Mouse (Mus musculus): ENCODE results near the gene Kdm5b. TPM values are rescaled to one million over a fixed set of nuclear protein-coding genes. Genes with fewer than 3 reads are reported as not detected.

The Kdm5b gene
- polyA plus RNA-seq, 1 experiment from 2014 or later = 99.4 TPM

DNA sequence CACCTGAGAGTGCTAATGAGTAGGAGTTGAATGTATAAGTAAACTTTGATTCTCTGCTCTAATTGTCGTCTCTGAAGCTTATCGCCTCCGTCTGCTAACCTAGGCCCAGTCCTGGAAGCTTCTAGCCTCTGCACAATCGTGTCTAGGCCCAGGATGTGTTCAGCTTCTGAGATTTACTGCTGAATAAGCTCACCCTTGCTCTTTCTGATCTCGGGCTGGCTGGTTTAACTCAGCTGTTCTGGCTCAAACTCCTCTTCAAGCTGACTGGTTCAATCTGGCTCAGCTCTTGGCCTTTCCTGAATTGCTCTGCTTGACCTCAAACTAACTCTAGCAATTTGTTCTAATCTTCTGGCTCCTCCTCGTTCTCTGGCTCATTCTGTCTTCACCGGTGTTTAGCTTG lies 100.2 kb downstream of the Kdm5b start:
- no peaks in the 10 kb centered on the region for H3K36me3 ChIP-seq
- H3K9ac ChIP-seq = no peak overlapping the region
- no peaks in the 10 kb centered on the region for H3K27me3 ChIP-seq
- 78% methylated on average over 7 of the region's 7 CpGs for WGBS
- H3K27ac ChIP-seq = no peak overlapping the region
- ATAC-seq (ENCODE audit: low FRiP score) = no peak
- H3K4me1 ChIP-seq (replicated peaks) = no peaks in the 10 kb centered on the region
- H3K4me2 ChIP-seq = no peak overlapping the region
- no peaks in the 10 kb centered on the region for H3K9me3 ChIP-seq
- H3K4me3 ChIP-seq = no peak overlapping the region

DNA sequence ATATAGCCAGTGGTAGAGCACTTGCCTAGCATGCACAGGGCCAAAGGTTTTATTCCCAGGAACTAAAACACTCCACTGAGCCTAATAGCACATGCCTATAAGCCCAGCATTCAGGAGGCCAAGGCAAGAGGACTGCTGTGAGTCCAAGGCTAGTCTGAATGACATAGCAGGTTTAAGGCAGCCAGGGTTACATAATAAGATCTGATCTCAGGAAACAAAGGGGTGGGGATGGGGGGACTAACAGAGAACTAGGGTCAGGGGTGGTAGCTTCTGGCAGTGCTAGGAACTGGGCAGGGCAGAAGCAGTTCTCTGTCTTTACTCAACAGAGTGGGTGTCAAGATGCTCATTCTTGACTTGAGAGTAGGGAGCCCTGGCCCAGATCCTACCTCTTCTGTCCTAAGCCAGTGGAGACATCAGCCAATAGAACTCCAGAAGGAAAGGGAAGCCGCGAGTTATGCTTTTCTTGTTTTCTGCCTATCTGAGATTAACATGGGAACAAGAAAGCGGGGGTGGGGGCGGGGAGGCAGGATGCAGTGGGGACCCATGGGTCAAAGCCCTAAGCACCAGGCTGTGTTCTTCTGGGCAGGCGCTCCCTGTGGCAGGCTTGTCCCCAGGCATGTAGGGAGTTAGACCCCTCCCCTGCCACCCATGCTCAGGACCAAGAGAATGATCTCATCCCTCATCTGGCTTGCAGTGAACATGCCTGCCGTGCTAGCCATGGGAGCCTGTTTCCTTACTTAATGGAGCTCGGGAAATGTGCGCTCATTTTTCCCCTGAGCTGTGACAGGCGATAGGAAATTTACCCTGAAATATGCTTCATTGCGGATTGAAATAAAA lies 111.5 kb downstream of the Kdm5b start:
- ATAC-seq (ENCODE audit: low FRiP score) = peak; percentile 47; the same call in 1 of the 2 replicates
- 70% methylated on average over 10 of the region's 10 CpGs for WGBS
- Histone ChIP-seq H3K9me3 (no peaks in the 10 kb centered on the region), H3K4me2 (no peak overlapping the region), H3K27ac (peak overlapping the region; percentile 73), H3K36me3 (no peaks in the 10 kb centered on the region), H3K4me1 (replicated peaks) (peaks cover 37% of the 10 kb centered on the region), H3K4me3 (no peak overlapping the region), H3K9ac (no peak overlapping the region), H3K27me3 (no peaks in the 10 kb centered on the region)

DNA sequence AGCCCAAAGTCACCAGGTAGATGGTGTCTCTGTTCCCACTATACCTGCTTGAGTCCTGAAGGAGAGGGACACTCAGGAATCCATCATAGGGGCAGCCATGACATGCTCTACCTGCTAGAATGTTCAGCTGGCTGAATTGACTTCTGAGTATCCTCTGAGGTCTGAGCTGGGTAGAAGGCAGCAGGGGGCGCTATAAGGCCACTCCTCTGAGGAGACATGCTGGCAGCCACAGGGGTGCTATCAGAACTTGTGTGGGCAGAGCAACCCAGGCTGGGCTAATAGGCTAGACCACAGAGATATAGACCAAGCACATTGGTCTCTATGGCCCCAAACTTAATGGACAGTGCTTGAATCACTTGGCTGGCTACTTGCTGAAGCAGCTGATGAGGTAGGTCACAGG lies 114.3 kb downstream of the Kdm5b start:
- no peaks in the 10 kb centered on the region for H3K27me3 ChIP-seq
- 24% methylated on average over 1 of the region's 1 CpGs for WGBS
- H3K4me1 ChIP-seq (replicated peaks) = peaks cover 35% of the 10 kb centered on the region
- H3K4me3 ChIP-seq = no peak overlapping the region
- H3K4me2 ChIP-seq = no peak overlapping the region
- no peak for ATAC-seq (ENCODE audit: low FRiP score)
- no peaks in the 10 kb centered on the region for H3K9me3 ChIP-seq
- H3K27ac ChIP-seq = no peak overlapping the region
- H3K9ac ChIP-seq = no peak overlapping the region
- no peaks in the 10 kb centered on the region for H3K36me3 ChIP-seq

DNA sequence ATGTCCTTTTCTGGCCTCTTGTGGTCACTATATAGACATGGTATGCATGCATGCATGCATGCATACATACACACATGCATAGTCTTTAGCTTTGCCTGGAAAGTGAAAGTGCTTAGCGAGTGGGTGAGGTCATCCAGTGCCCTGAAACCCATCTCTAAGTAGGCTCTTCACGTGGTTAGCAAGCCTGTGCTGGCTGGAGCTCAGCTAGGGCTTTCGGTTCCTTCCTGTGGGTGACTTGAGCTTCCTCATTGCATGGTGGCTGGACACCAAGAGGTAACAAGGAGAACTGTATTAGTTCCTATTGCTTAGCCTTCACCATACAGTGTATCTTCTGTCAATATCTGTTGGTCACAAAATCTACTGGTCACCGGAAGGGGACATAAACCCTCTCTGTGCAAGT lies 119.5 kb downstream of the Kdm5b start:
- Histone ChIP-seq H3K4me1 (replicated peaks) (peaks cover 30% of the 10 kb centered on the region), H3K4me3 (no peak overlapping the region), H3K4me2 (no peak overlapping the region), H3K9me3 (no peaks in the 10 kb centered on the region), H3K27ac (no peak overlapping the region), H3K27me3 (no peaks in the 10 kb centered on the region), H3K9ac (no peak overlapping the region), H3K36me3 (no peaks in the 10 kb centered on the region)
- no peak for ATAC-seq (ENCODE audit: low FRiP score)
- 87% methylated on average over 4 of the region's 4 CpGs for WGBS

DNA sequence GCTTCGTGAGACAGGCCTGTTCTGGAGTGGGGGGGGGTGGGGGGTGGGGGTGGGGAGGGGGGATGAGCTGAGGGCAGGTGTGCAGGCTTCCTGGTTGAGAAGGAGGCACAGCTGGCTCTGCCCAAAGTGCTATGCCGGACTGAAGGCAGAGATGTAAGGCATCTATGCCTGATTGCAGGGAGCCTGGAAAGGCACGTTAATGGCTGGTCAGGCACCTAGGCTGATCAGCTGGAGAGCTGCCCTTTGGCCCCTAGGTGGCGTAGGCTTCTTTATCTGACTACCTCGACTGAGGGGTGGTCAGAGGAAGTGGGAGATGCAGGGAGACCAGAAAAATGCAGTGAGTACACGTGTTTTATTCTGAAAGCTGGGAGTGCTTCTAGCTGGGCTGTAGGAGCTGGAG lies 120.6 kb downstream of the Kdm5b start:
- no peak for ATAC-seq (ENCODE audit: low FRiP score)
- no peaks in the 10 kb centered on the region for H3K27me3 ChIP-seq
- H3K36me3 ChIP-seq = no peaks in the 10 kb centered on the region
- no peaks in the 10 kb centered on the region for H3K9me3 ChIP-seq
- peaks cover 30% of the 10 kb centered on the region for H3K4me1 ChIP-seq (replicated peaks)
- WGBS = 21% methylated on average over 6 of the region's 6 CpGs
- no peak overlapping the region for H3K27ac ChIP-seq
- no peak overlapping the region for H3K4me3 ChIP-seq
- no peak overlapping the region for H3K4me2 ChIP-seq
- no peak overlapping the region for H3K9ac ChIP-seq

- ATAC-seq (ENCODE audit: low FRiP score) = 0 out of 2 replicates have a peak, but pooled peaks have one; percentile 33
- Histone ChIP-seq H3K9ac (no peak overlapping the region), H3K4me1 (replicated peaks) (peaks cover 17% of the 10 kb centered on the region), H3K27ac (peak overlapping the region; percentile 55), H3K4me3 (no peak overlapping the region), H3K36me3 (no peaks in the 10 kb centered on the region), H3K27me3 (no peaks in the 10 kb centered on the region), H3K9me3 (no peaks in the 10 kb centered on the region), H3K4me2 (no peak overlapping the region)
- 47% methylated on average over 9 of the region's 9 CpGs for WGBS
These were observed 122.5 kb downstream of the Kdm5b start for GRCm38 (mm10) chr1:134682460-134682859.

Other genes starting within 250 kb of the Kdm5b start
- gene Ppfia4, start 227.2 kb upstream of the Kdm5b start, polyA plus RNA-seq (2015; fragmentation: Nextera tagmentation; extraction: Ambion mirVana) = 10.9 and 12.3 TPM in 2 replicates
- gene Tmem183a, start 198.2 kb upstream of the Kdm5b start, polyA plus RNA-seq (2015; fragmentation: Nextera tagmentation; extraction: Ambion mirVana) = 122 and 128 TPM in 2 replicates
- not detected in 2 replicates for gene 4933406M09Rik, start 174.2 kb upstream of the Kdm5b start, polyA plus RNA-seq (2015; fragmentation: Nextera tagmentation; extraction: Ambion mirVana)
- gene Cyb5r1, start 154.6 kb upstream of the Kdm5b start, polyA plus RNA-seq (2015; fragmentation: Nextera tagmentation; extraction: Ambion mirVana) = 19.0 and 19.9 TPM in 2 replicates
- gene Adipor1, start 144.8 kb upstream of the Kdm5b start, polyA plus RNA-seq (2015; fragmentation: Nextera tagmentation; extraction: Ambion mirVana) = 69.8 and 72.0 TPM in 2 replicates
- 33.2 and 35.0 TPM in 2 replicates for gene Klhl12, start 104.6 kb upstream of the Kdm5b start, polyA plus RNA-seq (2015; fragmentation: Nextera tagmentation; extraction: Ambion mirVana)
- gene Rabif, start 65.5 kb upstream of the Kdm5b start, polyA plus RNA-seq (2015; fragmentation: Nextera tagmentation; extraction: Ambion mirVana) = 62.9 and 67.3 TPM in 2 replicates
- not detected in 2 replicates for gene Mgat4e, start 10.5 kb upstream of the Kdm5b start, polyA plus RNA-seq (2015; fragmentation: Nextera tagmentation; extraction: Ambion mirVana)
- gene Syt2, start 86.5 kb downstream of the Kdm5b start, polyA plus RNA-seq (2015; fragmentation: Nextera tagmentation; extraction: Ambion mirVana) = 3.8 and 8.2 TPM in 2 replicates

All from hindbrain, embryonic 13.5 days (tissue).